Mouse (Mus musculus): ENCODE measurements at regions not wholly inside any gene's neighbourhood (a gene's known extent, or its start where the extent isn't known, plus 50 kb on each side); places are given as distances from the start of the nearest gene placed in this dataset.

DNA sequence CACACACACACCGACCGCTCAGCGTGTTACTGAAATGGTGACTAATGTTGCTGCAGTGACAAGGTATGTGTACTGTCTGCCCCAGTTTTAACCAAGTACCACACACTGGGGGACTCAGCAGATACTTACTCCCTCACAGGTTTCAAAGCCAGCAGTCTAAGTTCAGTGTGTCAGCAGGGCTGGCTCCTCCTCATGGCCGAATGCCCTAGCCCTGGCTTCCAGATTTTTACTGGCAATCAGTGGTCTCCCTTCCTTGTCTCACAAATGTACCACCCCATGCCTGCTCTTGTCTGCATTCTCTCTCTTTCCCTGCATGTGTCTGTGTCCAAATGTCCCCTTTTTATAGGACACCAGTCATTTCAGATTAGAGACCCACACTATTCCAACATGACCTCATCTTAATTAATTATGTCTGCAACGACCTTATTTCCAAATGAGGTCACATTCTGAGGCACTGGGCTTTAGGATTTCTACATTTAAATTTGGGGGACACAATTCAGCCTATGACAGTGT, 114.7 kb downstream of the Uri1 start:
- no peak for DNase-seq (ENCODE audit: low spot score in 2 of 2)

DNA sequence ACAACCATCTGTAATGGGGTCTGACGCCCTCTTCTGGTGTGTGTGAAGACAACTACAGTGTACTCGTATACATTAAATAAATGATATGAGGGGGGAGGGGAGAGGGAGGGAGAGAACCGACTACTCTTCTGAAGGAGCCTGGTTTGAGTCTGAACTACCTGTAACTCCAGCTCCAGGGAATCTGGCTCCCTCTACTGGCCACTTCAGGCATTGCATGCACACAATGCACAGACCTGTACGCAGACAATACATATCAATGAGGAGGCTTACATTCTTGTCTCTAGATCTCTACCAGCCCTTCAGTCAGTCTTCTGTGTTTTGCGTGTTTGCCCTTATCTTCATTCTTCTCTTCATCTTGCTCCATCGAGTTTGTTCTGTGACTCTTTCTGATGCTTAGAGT, 120.4 kb upstream of the Zfp536 start:
- DNase-seq (ENCODE audit: low spot score in 2 of 2): peak; percentile 37 to 45

DNA sequence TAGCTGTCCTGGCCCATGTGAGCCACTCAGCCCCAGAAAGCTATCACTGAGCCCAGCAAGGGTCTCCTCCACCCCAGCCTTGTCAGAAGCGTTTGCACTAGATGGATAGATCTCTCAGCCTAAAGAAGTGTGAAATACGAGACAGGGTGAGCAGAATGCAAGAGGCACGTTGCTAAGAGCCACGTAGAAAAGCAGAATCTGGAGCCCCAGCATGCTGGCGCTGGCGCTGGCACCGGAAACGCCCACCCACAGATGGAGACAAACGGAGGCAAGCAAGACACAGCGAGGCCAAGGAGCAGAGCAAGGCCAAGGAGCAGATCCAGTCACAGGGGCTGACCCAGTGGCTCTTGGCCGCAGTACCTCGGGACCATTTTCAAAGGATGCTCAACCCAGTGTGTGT, 100.9 kb upstream of the Zfp536 start:
- peak; percentile 30 to 51 for DNase-seq (ENCODE audit: low spot score in 2 of 2)

- DNase-seq (ENCODE audit: low spot score in 2 of 2): no peak
These were observed 97.5 kb upstream of the Zfp536 start for GRCm38 (mm10) chr7:37870956-37871355.

- DNase-seq (ENCODE audit: low spot score in 2 of 2): no peak
These were observed 93.0 kb upstream of the Zfp536 start for GRCm38 (mm10) chr7:37866468-37866867.

DNA sequence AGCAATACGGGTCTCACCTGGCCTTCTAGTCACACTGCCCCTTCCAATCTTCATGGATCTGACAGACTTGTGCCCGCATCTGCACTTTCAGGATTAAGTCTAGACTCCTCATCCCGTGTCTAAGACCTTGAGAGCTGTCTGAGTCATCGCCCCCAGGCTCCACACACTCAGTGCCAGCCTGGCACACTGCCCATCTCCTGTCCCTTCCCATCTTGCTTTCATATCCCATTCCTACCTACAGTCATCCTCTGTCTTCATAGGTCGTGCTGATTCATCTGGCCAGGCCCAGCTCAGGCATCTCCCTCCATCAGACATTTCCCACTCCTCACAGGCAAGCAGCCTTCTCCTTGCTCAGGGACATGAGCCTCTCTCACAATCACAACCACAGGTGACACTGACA, 78.0 kb upstream of the Zfp536 start:
- no peak for DNase-seq (ENCODE audit: low spot score in 2 of 2)

GRCm38 (mm10) chr7:37845201-37845600, 71.8 kb upstream of the Zfp536 start:
- DNase-seq (ENCODE audit: low spot score in 2 of 2): no peak

- peak; percentile 39 to 54 for DNase-seq (ENCODE audit: low spot score in 2 of 2)
These were observed 68.6 kb upstream of the Zfp536 start for GRCm38 (mm10) chr7:37842000-37842513.

DNA sequence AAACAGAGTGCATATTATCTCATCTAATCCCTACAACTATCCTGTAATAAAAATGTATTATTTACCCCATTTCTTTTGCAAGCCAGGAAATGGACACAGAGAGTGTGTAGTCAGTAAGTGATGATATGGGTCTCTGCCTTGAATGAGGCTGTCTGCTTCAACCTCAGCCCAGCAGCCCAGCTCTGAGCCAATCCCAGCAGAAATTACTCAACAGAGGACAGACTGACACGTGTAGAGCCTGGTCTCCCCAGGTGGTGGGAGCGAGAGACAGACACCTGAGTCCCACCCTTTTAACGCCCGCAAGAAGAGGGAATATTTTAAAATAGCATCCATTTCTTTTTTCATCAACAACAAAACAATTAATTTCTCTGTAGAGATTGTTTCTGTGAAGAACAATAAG, 68.1 kb upstream of the Zfp536 start:
- DNase-seq (ENCODE audit: low spot score in 2 of 2): no peak

DNA sequence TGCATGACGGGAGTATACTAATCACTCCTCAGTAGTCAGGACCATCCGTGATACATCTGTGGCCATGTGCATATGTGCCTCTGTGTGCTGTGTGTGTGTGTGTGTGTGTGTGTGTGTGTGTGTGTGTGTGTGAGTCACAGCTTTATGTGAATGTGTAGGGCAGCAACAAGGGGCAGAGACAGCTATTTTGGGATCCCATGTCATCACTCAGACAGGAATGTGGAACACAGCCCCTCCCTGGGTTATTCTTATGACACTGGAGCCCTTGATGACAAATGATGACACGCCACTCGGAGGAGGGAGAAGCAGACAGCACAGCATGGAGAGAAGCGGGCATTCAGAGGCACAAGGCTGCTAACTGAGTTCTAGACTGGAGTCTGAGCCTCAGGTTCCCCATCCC, 64.4 kb upstream of the Zfp536 start:
- no peak for DNase-seq (ENCODE audit: low spot score in 2 of 2)

GRCm38 (mm10) chr7:37837372-37837771, 63.9 kb upstream of the Zfp536 start:
- DNase-seq (ENCODE audit: low spot score in 2 of 2): no peak

- no peak for DNase-seq (ENCODE audit: low spot score in 2 of 2)
These were observed 60.0 kb upstream of the Zfp536 start for GRCm38 (mm10) chr7:37833420-37833819.

DNA sequence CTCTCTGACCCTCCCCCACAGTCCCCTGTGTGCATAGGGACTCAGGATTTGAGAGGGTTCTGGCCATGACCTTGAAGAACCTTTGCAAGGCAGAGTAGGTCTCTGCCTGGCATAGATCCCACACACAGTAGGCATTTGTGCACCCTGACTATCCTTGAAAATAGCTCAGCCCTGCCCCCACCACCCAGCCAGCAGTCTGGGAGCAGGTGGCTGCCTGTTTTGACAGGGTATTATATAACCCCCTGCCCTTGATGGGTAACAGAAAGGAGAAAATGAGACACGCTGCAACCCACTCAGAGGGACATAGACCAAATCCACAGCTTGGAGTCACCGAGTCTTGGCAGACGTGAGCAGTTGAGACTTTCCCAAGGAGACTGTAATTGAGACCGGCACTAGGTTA, 58.9 kb upstream of the Zfp536 start:
- no peak for DNase-seq (ENCODE audit: low spot score in 2 of 2)

- DNase-seq (ENCODE audit: low spot score in 2 of 2): no peak
These were observed 52.3 kb upstream of the Zfp536 start for GRCm38 (mm10) chr7:37825766-37826165.
